Mouse (Mus musculus) G1E (cell line): ENCODE results near the gene Abhd15. TPM values are rescaled to one million over a fixed set of nuclear protein-coding genes. Genes with fewer than 3 reads are reported as not detected.

Experiments
- ATAC-seq: 2 replicates; pipeline ENCODE4 v1.8.0; 2016; ENCODE audit warnings: mild to moderate bottlenecking; ENCODE audit not compliant: insufficient number of reproducible peaks, poor library complexity, low FRiP score, severe bottlenecking; ENCODE audit errors: extremely low read depth
- DNase-seq: peaks from one replicate; pipeline ENCODE4 v3.0.0; 2012; ENCODE audit warnings: low spot score
- H3K27me3 ChIP-seq: 2 replicates; pipeline ENCODE4 v1.6.1; 2012; ENCODE audit warnings: mild to moderate bottlenecking, low read length, inconsistent platforms; ENCODE audit not compliant: insufficient read depth
- H3K36me3 ChIP-seq: replicated peaks from 2 replicates; pipeline ENCODE3; 2012; ENCODE audit warnings: mild to moderate bottlenecking, inconsistent platforms
- H3K4me1 ChIP-seq: 2 replicates; pipeline ENCODE4 v1.6.1; 2012; ENCODE audit warnings: low read depth, low read length, inconsistent platforms, mixed read lengths; ENCODE audit not compliant: insufficient read depth
- H3K4me3 ChIP-seq: 2 replicates; pipeline ENCODE4 v1.5.1; 2012; ENCODE audit warnings: low read depth, mild to moderate bottlenecking, inconsistent platforms, low read length, moderate library complexity, mixed read lengths
- H3K9me3 ChIP-seq: replicated peaks from 2 replicates; pipeline ENCODE4 v1.6.1; 2012; ENCODE audit warnings: inconsistent platforms
- CTCF ChIP-seq: IDR thresholded peaks from 2 replicates; pipeline ENCODE4 v1.5.1; 2012; ENCODE audit warnings: low read depth, low read length, inconsistent platforms, mixed read lengths
- GATA1 ChIP-seq: IDR thresholded peaks from 2 replicates; pipeline ENCODE4 v1.6.1; 2012; ENCODE audit warnings: borderline replicate concordance, low read length, inconsistent platforms, mixed read lengths
- GATA2 ChIP-seq: IDR thresholded peaks from 2 replicates; pipeline ENCODE4 v1.6.1; 2012; ENCODE audit warnings: low read depth, low read length, inconsistent platforms, borderline replicate concordance
- POLR2AphosphoS5 ChIP-seq: IDR thresholded peaks from 2 replicates; pipeline ENCODE4 v1.6.1; 2012; ENCODE audit warnings: low read depth, low read length, inconsistent platforms; ENCODE audit not compliant: insufficient replicate concordance
- TAL1 ChIP-seq: conservative IDR thresholded peaks from 2 replicates; pipeline ENCODE4 v1.6.1; 2012; ENCODE audit warnings: low read depth, low read length, inconsistent platforms, mixed read lengths
- polyA plus RNA-seq: library from polyadenylated mRNA; stranded (reverse); fragments of >175 nt; gene quantifications from 2 replicates; pipeline ENCODE4 v1.2.3, GENCODE M21; 2012
- total RNA-seq, 2 experiments: library from RNA; stranded (forward) in 1 of 2; stranded (reverse) in 1 of 2; fragments of 200-1000 nt in 1 of 2; fragments of >200 nt in 1 of 2; fragmentation: Nextera tagmentation in 1 of 2; gene quantifications; 2 replicates each; pipeline ENCODE4 v1.2.3; 2014 to 2017

The Abhd15 gene
- total and polyA plus RNA-seq, 3 experiments = 0.27 to 0.34 (median 0.30) TPM

GRCm38 (mm10) chr11:77506941-77507340 lies 8.0 kb upstream of the Abhd15 start:
- no peaks in the 10 kb centered on the region for H3K9me3 ChIP-seq
- peaks cover 79% of the 10 kb centered on the region for H3K36me3 ChIP-seq
- no peak for ATAC-seq
- H3K4me3 ChIP-seq = no peak overlapping the region
- DNase-seq = no peak
- peaks cover 13% of the 10 kb centered on the region for H3K4me1 ChIP-seq
- TF ChIP-seq GATA1 (no peak), POLR2AphosphoS5 (no peak), TAL1 (no peak), GATA2 (no peak), CTCF (no peak)
- H3K27me3 ChIP-seq = no peaks in the 10 kb centered on the region

DNA sequence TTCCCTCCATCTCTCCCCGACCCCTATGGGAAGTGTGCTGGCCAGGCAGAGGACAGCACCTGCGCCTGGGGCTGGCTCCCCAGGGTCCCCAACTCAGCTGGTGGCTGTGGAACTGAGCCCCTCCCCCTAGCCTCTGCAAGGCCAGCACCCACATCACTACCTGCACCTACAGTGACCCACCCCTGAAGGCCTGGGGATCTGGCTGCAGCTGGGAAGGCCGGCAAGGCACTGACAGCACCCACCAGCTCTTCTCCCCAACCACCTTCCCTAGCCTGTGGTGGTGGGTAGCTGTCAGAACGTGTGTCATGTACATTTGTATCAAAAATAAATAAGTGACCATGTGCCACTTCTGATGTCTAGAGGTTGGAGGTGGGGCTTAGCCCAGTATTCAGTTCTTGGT lies 7.5 kb upstream of the Abhd15 start:
- TF ChIP-seq GATA2 (no peak), POLR2AphosphoS5 (no peak), TAL1 (no peak), CTCF (no peak), GATA1 (no peak)
- H3K27me3 ChIP-seq = no peaks in the 10 kb centered on the region
- DNase-seq = no peak
- peaks cover 16% of the 10 kb centered on the region for H3K4me1 ChIP-seq
- H3K9me3 ChIP-seq = no peaks in the 10 kb centered on the region
- no peak for ATAC-seq
- peaks cover 74% of the 10 kb centered on the region for H3K36me3 ChIP-seq
- no peak overlapping the region for H3K4me3 ChIP-seq

- TF ChIP-seq TAL1 (no peak), CTCF (peak; percentile 82)
- ATAC-seq (no peak), DNase-seq (peak; percentile 82)
- Histone ChIP-seq H3K4me3 (peak overlapping the region; percentile 61; the same call in 1 of the 2 replicates), H3K4me1 (peaks cover 22% of the 10 kb centered on the region), H3K9me3 (no peaks in the 10 kb centered on the region), H3K36me3 (peaks cover 65% of the 10 kb centered on the region), H3K27me3 (no peaks in the 10 kb centered on the region)
Measured at GRCm38 (mm10) chr11:77508068-77509021, 6.6 kb upstream of the Abhd15 start.

DNA sequence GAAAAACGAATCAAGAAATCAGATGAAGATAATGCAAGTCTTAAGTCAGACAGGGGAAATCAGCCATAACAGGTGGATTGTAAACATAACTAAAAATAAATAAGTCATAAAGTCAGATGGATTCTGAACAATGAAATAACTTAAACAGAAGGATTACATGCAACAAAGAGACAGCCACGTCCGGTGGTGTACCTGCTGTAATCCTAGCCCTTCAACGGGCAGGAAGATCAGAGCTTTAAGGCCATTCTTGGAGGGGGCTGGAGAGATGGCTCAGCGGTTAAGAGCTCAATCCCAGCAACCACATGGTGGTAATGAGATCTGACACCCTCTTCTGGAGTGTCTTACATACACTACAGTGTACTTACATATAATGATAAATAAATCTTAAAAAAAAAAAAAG lies 3.6 kb upstream of the Abhd15 start:
- H3K36me3 ChIP-seq = peaks cover 35% of the 10 kb centered on the region
- ATAC-seq (no peak), DNase-seq (no peak)
- TF ChIP-seq GATA1 = no peak
- TF ChIP-seq TAL1 = no peak
- no peak for TF ChIP-seq GATA2
- TF ChIP-seq CTCF = no peak
- TF ChIP-seq POLR2AphosphoS5 = no peak
- no peaks in the 10 kb centered on the region for H3K9me3 ChIP-seq
- H3K4me3 ChIP-seq = no peak overlapping the region
- peaks cover 46% of the 10 kb centered on the region for H3K4me1 ChIP-seq
- peaks cover 21% of the 10 kb centered on the region for H3K27me3 ChIP-seq

DNA sequence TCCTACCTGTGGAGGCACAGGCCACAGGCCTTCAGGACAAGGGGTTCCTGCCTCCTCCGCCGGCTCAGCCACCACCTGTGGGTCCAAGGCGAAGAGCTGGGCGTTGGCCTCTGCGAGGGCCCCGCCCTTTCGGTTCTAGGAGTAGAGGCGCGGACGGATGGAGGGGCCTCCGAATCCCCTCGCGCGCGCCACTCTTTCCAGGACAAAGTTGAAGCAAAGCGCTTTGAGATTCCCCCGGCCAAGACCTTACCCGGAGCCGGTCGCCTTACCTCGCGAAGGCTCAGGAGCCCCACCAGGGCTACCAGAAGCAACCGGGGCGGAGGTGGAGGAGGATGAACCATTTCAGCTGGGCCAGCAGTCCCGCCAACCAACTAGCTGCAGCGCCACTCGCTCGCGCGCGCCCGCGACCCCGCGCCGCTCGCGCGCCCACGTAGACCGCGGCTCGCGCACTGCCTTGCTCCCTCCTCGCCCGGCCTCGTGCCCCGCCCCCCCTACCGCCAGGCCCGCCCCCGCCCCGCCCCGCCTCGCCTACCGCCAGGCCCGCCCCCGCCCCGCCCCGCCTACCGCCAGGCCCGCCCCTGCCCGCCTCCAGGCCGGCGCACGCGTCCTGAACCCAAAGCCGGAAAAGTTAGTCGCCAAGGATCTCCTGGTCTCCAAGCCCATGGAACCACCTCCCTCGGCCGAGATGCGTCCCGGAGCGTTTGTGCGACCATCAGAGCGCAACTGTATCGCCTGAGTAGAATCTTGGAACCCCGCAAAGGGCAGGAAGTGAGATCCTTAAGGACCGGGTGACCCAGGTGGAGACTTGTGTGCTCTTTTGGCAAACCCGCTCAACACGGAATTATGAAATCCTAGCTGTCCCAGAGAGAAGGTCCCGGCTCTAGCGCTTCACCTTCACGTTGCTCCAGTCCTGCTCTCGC lies 1.8 kb upstream of the Abhd15 start:
- peak overlapping the region; percentile 78 for H3K4me3 ChIP-seq
- DNase-seq = peak; percentile 76
- peak; percentile 51 for ATAC-seq
- TF ChIP-seq POLR2AphosphoS5 = no peak
- no peak for TF ChIP-seq GATA2
- TF ChIP-seq TAL1 = no peak
- H3K9me3 ChIP-seq = no peaks in the 10 kb centered on the region
- H3K4me1 ChIP-seq = peaks cover 46% of the 10 kb centered on the region
- peaks cover 19% of the 10 kb centered on the region for H3K36me3 ChIP-seq
- H3K27me3 ChIP-seq = peaks cover 35% of the 10 kb centered on the region

DNA sequence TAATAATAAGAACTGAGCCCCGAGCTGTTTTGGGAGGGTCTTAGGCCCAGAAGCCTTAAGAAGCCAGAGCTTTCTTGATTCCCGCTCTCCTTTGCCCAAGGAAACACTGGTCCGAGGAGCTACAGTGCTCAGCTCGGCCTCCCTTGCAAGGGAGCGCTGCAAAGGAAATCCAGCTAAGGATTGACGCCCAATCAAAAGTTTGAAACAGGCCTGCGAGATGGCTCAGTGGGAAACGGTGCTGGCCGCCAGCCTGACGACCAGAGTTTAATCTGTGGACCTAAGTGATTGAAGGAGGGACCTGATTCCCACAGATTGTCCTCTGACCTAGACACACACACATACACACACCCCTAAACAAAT lies 1.1 kb upstream of the Abhd15 start:
- ATAC-seq (no peak), DNase-seq (peak; percentile 15)
- TF ChIP-seq CTCF (no peak), POLR2AphosphoS5 (no peak), GATA2 (no peak), GATA1 (no peak), TAL1 (no peak)
- H3K27me3 ChIP-seq = peaks cover 42% of the 10 kb centered on the region
- H3K4me3 ChIP-seq = peak overlapping the region; percentile 78
- H3K4me1 ChIP-seq = peaks cover 45% of the 10 kb centered on the region
- no peaks in the 10 kb centered on the region for H3K9me3 ChIP-seq
- peaks cover 13% of the 10 kb centered on the region for H3K36me3 ChIP-seq
